Mouse (Mus musculus) bone marrow, adult 2 months (tissue): ENCODE data around the gene 1810055G02Rik.

Source experiments
- CTCF ChIP-seq: fragments of 200-500 bp; IDR thresholded peaks from 2 replicates; pipeline ENCODE4 v1.5.1; 2011; ENCODE audit warnings: low read length, control low read depth; ENCODE audit not compliant: control insufficient read depth, insufficient read depth
- POLR2A ChIP-seq: fragments of 200-500 bp; IDR thresholded peaks from 2 replicates; pipeline ENCODE4 v1.6.1; 2011; ENCODE audit warnings: low read depth, mild to moderate bottlenecking, control low read depth, low read length, borderline replicate concordance; ENCODE audit not compliant: control insufficient read depth

DNA sequence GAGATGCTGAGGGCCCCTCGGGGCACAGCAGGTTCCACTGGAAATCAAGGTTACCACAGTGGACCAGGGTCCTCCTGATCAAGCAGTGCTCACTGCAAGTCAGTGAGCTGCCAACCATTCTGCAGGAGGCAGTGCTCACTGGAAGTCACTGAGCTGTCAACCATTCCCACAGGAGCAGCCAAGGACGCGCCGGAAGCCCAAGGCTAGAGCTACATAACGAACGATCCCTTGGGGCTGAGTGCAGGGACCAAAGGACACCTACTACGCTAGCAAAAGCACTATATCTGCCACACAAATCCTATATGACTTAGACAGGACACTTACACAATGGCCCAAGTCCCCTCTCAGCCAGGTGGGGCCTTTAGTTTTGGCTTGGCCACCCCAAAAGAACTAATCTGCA, 27.4 kb upstream of the 1810055G02Rik start:
- TF ChIP-seq CTCF (no peak), POLR2A (no peak)
